Mouse (Mus musculus) cerebellum, adult 2 months (tissue): ENCODE data around the gene Cdiptos.

Experiments
- CTCF ChIP-seq: fragments of 200-500 bp; IDR thresholded peaks from 2 replicates; pipeline ENCODE4 v1.5.1; 2011; ENCODE audit warnings: low read depth, mild to moderate bottlenecking, control low read depth, low read length, moderate library complexity, borderline replicate concordance; ENCODE audit not compliant: insufficient read depth
- POLR2A ChIP-seq: fragments of 200-500 bp; IDR thresholded peaks from 2 replicates; pipeline ENCODE4 v1.6.1; 2011; ENCODE audit warnings: low read length, control low read depth, borderline replicate concordance; ENCODE audit not compliant: insufficient read depth

GRCm38 (mm10) chr7:126961965-126962364 is 13.9 kb downstream of the Cdiptos start:
- no peak for TF ChIP-seq CTCF
- no peak for TF ChIP-seq POLR2A
